Comparison of ENCODE assay signal across 8 mouse cellular contexts in genomic region chr1:194976517-194977370, GRCm38 (mm10). TPM values are rescaled to one million over a fixed set of nuclear protein-coding genes. Genes with fewer than 3 reads are reported as not detected.
DNase-seq lines count a peak whose midpoint lies in the region; ATAC-seq lines count a peak whose summit lies in the region.

No protein-coding gene starts in this region.

- no peaks in the 10 kb centered on the region for H3K9me3 ChIP-seq in hindbrain, embryonic 15.5 days

- WGBS in hindbrain, embryonic 15.5 days = under 1% methylated on average over 44 of the region's 44 CpGs

- peak overlapping the region; percentile 77 for H3K4me3 ChIP-seq in hindbrain, embryonic 15.5 days

- no peaks in the 10 kb centered on the region for H3K36me3 ChIP-seq in hindbrain, embryonic 15.5 days

- DNase-seq in adipocyte (ENCODE audit: low spot score) = peak; percentile 75
- peak; percentile 83 for DNase-seq in gastrocnemius, adult 18-20 months (ENCODE audit: low spot score)
- DNase-seq in left cerebral cortex, adult 11 months (ENCODE audit: low spot score) = peak; percentile 64
- DNase-seq in lung, postnatal 25 days (ENCODE audit: low spot score) = peak; percentile 85
- peak; percentile 62 for DNase-seq in retina, adult 2 months (ENCODE audit: low read depth, low spot score)
- peak; percentile 24 for DNase-seq in urinary bladder, postnatal 10 days (ENCODE audit: low spot score)

- peaks cover 19% of the 10 kb centered on the region for H3K4me1 ChIP-seq in hindbrain, embryonic 15.5 days (replicated peaks)

- peak overlapping the region; percentile 84 for H3K27ac ChIP-seq in hindbrain, embryonic 15.5 days (replicated peaks)

- H3K9ac ChIP-seq in hindbrain, embryonic 15.5 days = peak overlapping the region; percentile 77

- peak overlapping the region; percentile 92 for H3K4me2 ChIP-seq in hindbrain, embryonic 15.5 days

- ATAC-seq in common myeloid progenitor, adult 5-6 weeks (replicated peaks; ENCODE audit: low read depth, poor library complexity, severe bottlenecking) = peak; percentile 73
- ATAC-seq in hindbrain, embryonic 15.5 days (ENCODE audit: low FRiP score, low read depth) = peak; percentile 90

- H3K27me3 ChIP-seq in hindbrain, embryonic 15.5 days = no peaks in the 10 kb centered on the region

RNA-seq across cellular contexts. Expression of gene Cd34, which starts 38.1 kb away (rescaled TPM):
- total RNA-seq in common myeloid progenitor, adult 5-6 weeks (2017) = 546 and 601 TPM in 2 replicates
- 10 to 100 TPM; 26.6 to 37.0 TPM for total RNA-seq in gastrocnemius, adult 18-20 months (2021)
- polyA plus RNA-seq in hindbrain, embryonic 15.5 days (2015; fragmentation: Nextera tagmentation; extraction: Ambion mirVana) = 30.5 and 32.7 TPM in 2 replicates

Comparison
In these comparisons a context has a peak if more than half of its experiments do, and no peak if none do; other contexts are left out.
1. Peak in every context shown above with its lines: DNase-seq, ATAC-seq, H3K4me3 ChIP-seq and H3K27ac ChIP-seq.
2. DNase-seq: peak in every context shown above with its lines; median percentile 85 in lung, postnatal 25 days; 83 in gastrocnemius, adult 18-20 months; 75 in adipocyte; 64 in left cerebral cortex, adult 11 months; 62 in retina, adult 2 months; 24 in urinary bladder, postnatal 10 days.
3. RNA of gene Cd34, which starts 38.1 kb away (total RNA-seq): 546 to 601 TPM in common myeloid progenitor, adult 5-6 weeks; 26.6 to 37.0 TPM in gastrocnemius, adult 18-20 months; every median in the first group is over 10 times any median in the second.